Mouse (Mus musculus): ENCODE data around the gene Ucn2.

GRCm38 (mm10) chr9:108987704-108988350, 2.0 kb downstream of the Ucn2 start:
- TF ChIP-seq GATA1 (IDR thresholded peaks at IDR 0.05; ENCODE audit: borderline replicate concordance, low read length) (no peak), FLI1 (IDR thresholded peaks at IDR 0.05; ENCODE audit: low read length) (no peak)

Data from megakaryocyte, embryonic 14.5 days (primary cell).